Mouse (Mus musculus) cerebellum, adult 2 months (tissue): Measurements from ENCODE around the gene Stag1.

Experiments used
- CTCF ChIP-seq: fragments of 200-500 bp; IDR thresholded peaks from 2 replicates; pipeline ENCODE4 v1.5.1; 2011; ENCODE audit warnings: low read depth, mild to moderate bottlenecking, control low read depth, low read length, moderate library complexity, borderline replicate concordance; ENCODE audit not compliant: insufficient read depth
- POLR2A ChIP-seq: fragments of 200-500 bp; IDR thresholded peaks from 2 replicates; pipeline ENCODE4 v1.6.1; 2011; ENCODE audit warnings: low read length, control low read depth, borderline replicate concordance; ENCODE audit not compliant: insufficient read depth

DNA sequence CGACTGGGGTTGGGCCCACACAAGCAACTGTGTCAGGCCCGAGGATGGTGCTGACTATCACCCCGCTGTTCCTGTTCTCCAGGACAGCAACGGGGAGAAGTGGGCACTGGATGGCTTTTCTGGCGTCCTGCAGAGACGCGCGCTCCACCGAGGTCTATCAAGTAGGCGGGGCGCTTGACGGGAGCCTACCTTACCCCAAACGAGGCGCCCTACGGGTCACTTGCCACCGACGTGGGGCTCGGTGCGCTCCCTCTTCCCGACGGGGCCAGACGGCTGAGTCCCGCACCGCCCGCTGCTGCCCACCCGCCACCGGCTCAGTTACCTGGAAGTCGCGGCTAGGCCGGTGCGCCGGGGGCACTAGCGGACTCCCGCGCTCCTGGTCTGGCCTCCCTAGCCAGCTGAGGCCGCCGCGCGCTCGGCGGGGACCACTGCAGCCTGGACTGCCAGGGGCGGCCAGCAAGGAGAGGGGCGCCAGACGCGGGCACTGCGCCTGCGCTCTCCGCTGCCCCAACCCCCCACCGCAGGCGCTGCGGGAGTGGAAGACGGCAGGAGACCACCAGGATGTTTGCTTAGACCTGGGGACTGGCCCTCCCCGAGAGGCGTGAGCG, 26.9 kb upstream of the Stag1 start, which contains the start of gene Slc35g2:
- no peak; the same call in 1 of the 2 replicates for TF ChIP-seq POLR2A
- no peak for TF ChIP-seq CTCF
